Mouse (Mus musculus) liver, adult 2 months (tissue): ENCODE measurements at regions not wholly inside any gene's neighbourhood (a gene's known extent, or its start where the extent isn't known, plus 50 kb on each side); places are given as distances from the start of the nearest gene placed in this dataset.

Experiments used
- CTCF ChIP-seq: fragments of 200-500 bp; IDR thresholded peaks from 2 replicates; pipeline ENCODE4 v1.5.1; 2011; ENCODE audit warnings: low read depth, low read length, control low read depth
- POLR2A ChIP-seq: fragments of 200-500 bp; IDR thresholded peaks from 2 replicates; pipeline ENCODE4 v1.6.1; 2011; ENCODE audit warnings: low read length, control low read depth; ENCODE audit not compliant: insufficient read depth; ENCODE audit errors: extremely low read depth

- TF ChIP-seq CTCF (no peak), POLR2A (no peak)
Measured at GRCm38 (mm10) chr7:51051496-51051895, 452.5 kb downstream of the 4933405O20Rik start.
